In genomic region chr6:92132021-92132911, GRCm38 (mm10) we compare ENCODE assay signal across 14 mouse cellular contexts. TPM values are rescaled to one million over a fixed set of nuclear protein-coding genes. Genes with fewer than 3 reads are reported as not detected.
DNase-seq lines count a peak whose midpoint lies in the region; ATAC-seq and TF ChIP-seq lines count a peak whose summit lies in the region.
"Had no signal": no experiment of that assay in that cellular context is flagged by ENCODE, and none has a peak within 500 bp of the region (broad histone marks: within the 10 kb centered on the region; RNA-seq: fewer than 3 reads in every experiment).

No protein-coding gene starts in this region.

- H3K9me3 ChIP-seq in lung, embryonic 14.5 days (ENCODE audit: low read depth, low read length) = no peaks in the 10 kb centered on the region
- no peaks in the 10 kb centered on the region for H3K9me3 ChIP-seq in forebrain, embryonic 11.5 days (ENCODE audit: control insufficient read depth, low read length)
- H3K9me3 ChIP-seq: heart, embryonic 15.5 days; hindbrain, embryonic 15.5 days; liver, embryonic 13.5 days; neural tube, embryonic 15.5 days had no signal

- DNase-seq in lung, embryonic 14.5 days = peak; percentile 11
- no peak for DNase-seq in lung, postnatal 25 days (ENCODE audit: low spot score)
- peak; percentile 34 for DNase-seq in T-cell, adult 2 months (ENCODE audit: low spot score)
- no peak for DNase-seq in forebrain, embryonic 11.5 days (ENCODE audit: low spot score)
- DNase-seq in layer of hippocampus, postnatal 14 days (ENCODE audit: low spot score in 2 of 2) = no peak
- DNase-seq in frontal cortex, adult 2 months (ENCODE audit: extremely low spot score in 1 of 2, low spot score in 1 of 2) = no peak
- DNase-seq: cerebellum, postnatal 10 days; liver, embryonic 13.5 days had no signal

- no peak overlapping the region for H3K4me2 ChIP-seq in lung, embryonic 14.5 days
- H3K4me2 ChIP-seq in forebrain, embryonic 11.5 days (ENCODE audit: low read depth, low read length, severe bottlenecking) = no peak overlapping the region
- H3K4me2 ChIP-seq: heart, embryonic 15.5 days; hindbrain, embryonic 15.5 days; liver, embryonic 13.5 days; midbrain, embryonic 11.5 days; neural tube, embryonic 15.5 days had no signal

- ATAC-seq in lung, embryonic 14.5 days (ENCODE audit: insufficient read depth) = no peak
- ATAC-seq in CD4-positive, CD25-positive, alpha-beta regulatory T cell, adult 4 months = peak; percentile 69
- 0 out of 2 replicates have a peak, but pooled peaks have one; percentile 34 for ATAC-seq in megakaryocyte progenitor cell, adult 5-6 weeks (replicated peaks; ENCODE audit: poor library complexity)
- no peak for ATAC-seq in forebrain, embryonic 11.5 days (replicated peaks; ENCODE audit: low FRiP score)

- H3K9ac ChIP-seq in lung, embryonic 14.5 days = no peak overlapping the region
- H3K9ac ChIP-seq in forebrain, embryonic 11.5 days (ENCODE audit: low read length) = no peak overlapping the region
- H3K9ac ChIP-seq: heart, embryonic 15.5 days; hindbrain, embryonic 15.5 days; liver, embryonic 13.5 days; neural tube, embryonic 15.5 days had no signal

- no peak for TF ChIP-seq CTCF in lung, embryonic 14.5 days (IDR thresholded peaks at IDR 0.05; ENCODE audit: low read depth)

- WGBS in lung, embryonic 14.5 days = 72% methylated on average over 3 of the region's 3 CpGs
- 94% methylated on average over 3 of the region's 3 CpGs for WGBS in forebrain, embryonic 11.5 days

- no peaks in the 10 kb centered on the region for H3K4me1 ChIP-seq in lung, embryonic 14.5 days (ENCODE audit: insufficient read depth)
- no peaks in the 10 kb centered on the region for H3K4me1 ChIP-seq in forebrain, embryonic 11.5 days (replicated peaks; ENCODE audit: control insufficient read depth, insufficient read depth, low read length)

- H3K4me3 ChIP-seq in lung, embryonic 14.5 days (ENCODE audit: low read depth, low read length) = no peak overlapping the region
- no peak overlapping the region for H3K4me3 ChIP-seq in forebrain, embryonic 11.5 days (ENCODE audit: low read depth, low read length)
- H3K4me3 ChIP-seq: heart, embryonic 15.5 days; hindbrain, embryonic 15.5 days; liver, embryonic 13.5 days; neural tube, embryonic 15.5 days had no signal

- no peaks in the 10 kb centered on the region for H3K27me3 ChIP-seq in lung, embryonic 14.5 days (ENCODE audit: insufficient read depth, low read length)
- no peaks in the 10 kb centered on the region for H3K27me3 ChIP-seq in forebrain, embryonic 11.5 days (ENCODE audit: control insufficient read depth, insufficient read depth, low read length)
- H3K27me3 ChIP-seq: heart, embryonic 15.5 days; hindbrain, embryonic 15.5 days; liver, embryonic 13.5 days; neural tube, embryonic 15.5 days had no signal

- H3K27ac ChIP-seq in lung, embryonic 14.5 days (ENCODE audit: low read depth) = no peak overlapping the region
- no peak overlapping the region for H3K27ac ChIP-seq in forebrain, embryonic 11.5 days (ENCODE audit: low read depth, low read length)
- H3K27ac ChIP-seq: heart, embryonic 15.5 days; hindbrain, embryonic 15.5 days; liver, embryonic 13.5 days; neural tube, embryonic 15.5 days had no signal

- H3K36me3 ChIP-seq in lung, embryonic 14.5 days (ENCODE audit: insufficient read depth) = no peaks in the 10 kb centered on the region
- peaks cover 2% of the 10 kb centered on the region; the same call in 1 of the 2 replicates for H3K36me3 ChIP-seq in forebrain, embryonic 11.5 days (ENCODE audit: control insufficient read depth, insufficient read depth, low read length)
- H3K36me3 ChIP-seq: hindbrain, embryonic 15.5 days had no signal

RNA-seq across cellular contexts. Expression of gene Nr2c2, which starts 41.1 kb away (rescaled TPM):
- 32.3 and 33.4 TPM in 2 replicates for polyA plus RNA-seq in lung, embryonic 14.5 days (2014; fragmentation: Nextera tagmentation; extraction: Ambion mirVana)
- polyA plus RNA-seq in CD4-positive, CD25-positive, alpha-beta regulatory T cell, adult 4 months (2017; shearing (Covaris generic)) = 10 to 100 TPM; 75.5 to 86.4 TPM
- total RNA-seq in megakaryocyte progenitor cell, adult 5-6 weeks (2015) = 40.3 and 47.7 TPM in 2 replicates
- total RNA-seq in megakaryocyte progenitor cell, adult 5-6 weeks (2017) = 40.0 and 48.5 TPM in 2 replicates
- 30.3 and 38.5 TPM in 2 replicates for polyA plus RNA-seq in forebrain, embryonic 11.5 days (2014; fragmentation: Nextera tagmentation; extraction: Ambion mirVana)
- 10 to 100 TPM; 80.3 to 84.9 TPM for total RNA-seq in layer of hippocampus, postnatal 14 days (2021)
- polyA plus RNA-seq in frontal cortex, adult 2 months (2012; rRNA removed) = 41.5 and 44.2 TPM in 2 replicates

RNA-seq across cellular contexts. Expression of gene Mrps25, which starts 51.6 kb away (rescaled TPM):
- 71.6 and 73.1 TPM in 2 replicates for polyA plus RNA-seq in lung, embryonic 14.5 days (2014; fragmentation: Nextera tagmentation; extraction: Ambion mirVana)
- polyA plus RNA-seq in CD4-positive, CD25-positive, alpha-beta regulatory T cell, adult 4 months (2017; shearing (Covaris generic)) = 10 to 100 TPM; 48.7 to 58.2 TPM
- total RNA-seq in megakaryocyte progenitor cell, adult 5-6 weeks (2015) = 57.4 and 63.5 TPM in 2 replicates
- total RNA-seq in megakaryocyte progenitor cell, adult 5-6 weeks (2017) = 60.5 and 70.8 TPM in 2 replicates
- polyA plus RNA-seq in forebrain, embryonic 11.5 days (2014; fragmentation: Nextera tagmentation; extraction: Ambion mirVana) = 86.2 and 87.7 TPM in 2 replicates
- 10 to 100 TPM; 53.0 to 58.5 TPM for total RNA-seq in layer of hippocampus, postnatal 14 days (2021)
- polyA plus RNA-seq in frontal cortex, adult 2 months (2012; rRNA removed) = 50.9 and 60.5 TPM in 2 replicates

Comparison
In these comparisons a context has a peak if more than half of its experiments do, and no peak if none do; other contexts are left out.
1. DNase-seq: peak in lung, embryonic 14.5 days (single experiment) and T-cell, adult 2 months (single experiment); none in lung, postnatal 25 days (single experiment), forebrain, embryonic 11.5 days (single experiment), layer of hippocampus, postnatal 14 days (0 of 2) and frontal cortex, adult 2 months (0 of 2).
2. ATAC-seq: peak in CD4-positive, CD25-positive, alpha-beta regulatory T cell, adult 4 months (single experiment) and megakaryocyte progenitor cell, adult 5-6 weeks (single experiment); none in lung, embryonic 14.5 days (single experiment) and forebrain, embryonic 11.5 days (single experiment).